Mouse (Mus musculus) bone marrow macrophage, adult 2 months (primary cell): ENCODE results near the gene Lcn8.

Source experiments
- CTCF ChIP-seq: IDR thresholded peaks from 2 replicates; pipeline ENCODE4 v1.5.1; 2012; ENCODE audit warnings: low read depth, mild to moderate bottlenecking, low read length, moderate library complexity
- POLR2A ChIP-seq: IDR thresholded peaks from 2 replicates; pipeline ENCODE4 v1.6.1; 2012; ENCODE audit warnings: mild to moderate bottlenecking, low read depth, low read length, borderline replicate concordance

GRCm38 (mm10) chr2:25608671-25609070 is 44.2 kb upstream of the Lcn8 start:
- TF ChIP-seq POLR2A (no peak), CTCF (no peak)
